Mouse (Mus musculus) frontal cortex, adult 2 months (tissue): ENCODE measurements around the gene Phf2. TPM values are rescaled to one million over a fixed set of nuclear protein-coding genes. Genes with fewer than 3 reads are reported as not detected.

Source experiments
- DNase-seq, 2 experiments: peaks; one replicate each; pipeline ENCODE4 v3.0.0; 2022; ENCODE audit warnings: low spot score in 1 of 2; ENCODE audit errors: extremely low spot score in 1 of 2
- polyA plus RNA-seq: library from polyadenylated mRNA; depleted of rRNA; stranded (reverse); fragments of >200 nt; gene quantifications from 2 replicates; pipeline ENCODE4 v1.2.3, GENCODE M21; 2012

Phf2 gene
- polyA plus RNA-seq, 1 experiment, result 25.1 TPM

DNA sequence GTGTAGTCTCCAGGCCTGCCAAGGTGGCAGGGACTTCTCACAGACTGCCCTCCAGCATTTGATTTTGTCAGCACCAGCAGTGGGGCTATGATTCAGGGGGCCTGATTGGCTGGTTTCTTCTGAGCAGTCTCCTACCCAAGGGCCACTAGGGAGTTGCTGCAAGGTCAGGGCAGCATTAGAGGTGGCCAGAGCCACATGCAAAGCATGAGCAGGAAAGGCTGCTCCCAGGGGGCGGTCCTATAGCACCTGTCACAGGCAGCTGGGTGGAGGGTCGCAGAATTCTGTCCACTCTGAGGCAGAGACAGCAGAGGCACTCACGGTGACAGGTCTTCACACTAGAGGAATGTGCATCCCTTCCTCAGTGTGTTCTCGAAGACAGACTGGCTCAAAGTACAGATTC, 12.1 kb downstream of the Phf2 start:
- no peak for DNase-seq

DNA sequence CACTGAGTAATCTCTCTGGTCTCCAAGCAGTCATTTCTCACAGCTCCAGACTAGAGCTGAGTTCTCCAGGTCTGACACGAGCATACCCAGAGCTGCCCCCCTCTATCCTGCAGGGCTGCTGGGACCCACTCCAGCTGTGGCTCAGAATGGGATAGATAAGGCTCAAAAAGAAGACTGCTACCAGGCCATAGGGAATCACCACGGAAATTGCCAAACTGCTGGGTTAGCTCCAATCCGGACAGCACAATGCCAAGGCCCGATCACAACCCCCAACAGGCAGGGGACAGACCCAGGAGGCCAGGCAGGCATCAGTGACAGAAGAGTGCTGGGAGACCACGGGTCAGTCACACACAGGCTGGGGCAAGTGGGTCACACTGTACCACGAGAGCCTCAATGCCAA, 12.9 kb downstream of the Phf2 start:
- no peak for DNase-seq

GRCm38 (mm10) chr13:48857246-48857932, 13.5 kb downstream of the Phf2 start:
- no peak for DNase-seq

DNA sequence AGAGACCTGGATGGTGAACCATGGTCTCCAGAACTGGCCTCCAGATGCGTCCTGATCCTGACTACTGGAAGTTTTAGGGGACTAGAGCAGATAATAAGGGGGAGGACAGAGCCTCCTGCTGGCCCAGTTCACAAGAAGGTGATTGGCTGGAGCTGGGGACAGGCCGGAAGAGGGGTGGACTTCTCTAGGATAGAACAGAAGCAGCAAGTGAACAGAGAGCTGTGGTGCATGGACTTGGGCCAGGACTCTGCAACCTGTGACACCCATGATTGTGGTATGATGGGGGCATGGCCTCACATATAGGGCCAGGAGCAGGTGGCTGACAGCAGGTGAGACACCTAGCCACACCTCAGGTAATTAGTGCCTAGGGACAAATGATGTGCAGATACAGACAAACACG, 17.0 kb downstream of the Phf2 start:
- DNase-seq, result no peak

- DNase-seq, result no peak
These were observed 17.4 kb downstream of the Phf2 start for GRCm38 (mm10) chr13:48853475-48853874.

DNA sequence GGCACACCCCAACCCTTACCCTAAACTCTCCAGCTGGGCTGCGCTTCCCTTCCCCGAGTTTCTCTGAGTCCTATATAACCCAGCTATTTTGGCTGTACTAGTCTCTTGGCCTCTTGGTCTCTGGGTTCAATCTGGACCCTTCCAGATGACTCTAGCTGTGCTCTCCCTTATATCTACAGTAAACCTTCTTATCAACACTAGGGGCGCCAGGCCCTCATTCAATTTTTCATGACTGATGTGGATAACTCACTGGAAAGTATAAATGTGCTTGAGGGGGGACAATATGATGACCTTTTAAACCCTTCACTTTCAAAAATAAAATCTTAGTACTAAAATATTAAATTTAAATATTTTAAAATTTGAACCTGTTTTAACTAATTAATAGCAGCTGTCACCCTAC, 18.1 kb downstream of the Phf2 start:
- no peak for DNase-seq

- no peak for DNase-seq
These were observed 19.2 kb downstream of the Phf2 start for GRCm38 (mm10) chr13:48851719-48852118.

DNA sequence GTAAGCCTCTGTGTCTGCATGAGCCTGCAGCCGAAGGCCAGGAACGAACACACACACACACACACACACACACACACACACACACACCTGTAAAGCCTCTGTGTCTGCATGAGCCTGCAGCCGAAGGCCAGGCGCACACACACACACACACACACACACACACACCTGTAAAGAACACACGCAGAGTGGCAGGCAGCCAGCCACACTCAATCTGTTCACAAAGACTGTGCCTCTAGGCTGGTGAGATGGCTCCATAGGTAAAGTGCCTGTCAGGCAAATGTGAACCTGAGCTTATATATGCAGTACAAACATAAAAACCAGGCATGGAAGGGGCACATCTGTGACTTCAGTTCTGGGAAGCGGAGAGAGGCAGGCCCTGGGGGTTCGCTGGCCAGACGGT, 20.1 kb downstream of the Phf2 start:
- no peak for DNase-seq

DNA sequence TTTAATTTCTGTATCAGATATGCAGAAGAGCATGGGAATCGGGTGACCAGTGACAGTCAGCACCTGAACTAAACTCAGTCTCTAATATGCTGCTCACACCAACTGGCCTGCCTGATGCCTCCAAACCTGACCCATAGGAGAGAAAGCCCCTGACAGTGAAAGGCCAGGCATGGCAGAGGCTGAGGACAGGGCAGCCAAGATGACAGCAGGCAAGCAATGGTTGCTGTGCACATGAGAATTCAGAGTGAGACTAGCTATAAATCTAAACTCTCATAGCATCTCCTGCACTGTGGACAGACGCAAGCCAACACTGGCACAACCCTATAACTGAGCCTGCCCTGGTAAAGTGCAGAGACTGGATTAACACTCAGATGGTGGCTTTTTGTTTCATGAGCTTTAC, 20.6 kb downstream of the Phf2 start:
- no peak for DNase-seq

- no peak for DNase-seq
These were observed 21.8 kb downstream of the Phf2 start for GRCm38 (mm10) chr13:48849155-48849554.

GRCm38 (mm10) chr13:48845308-48845707, 25.6 kb downstream of the Phf2 start:
- DNase-seq, result no peak

DNA sequence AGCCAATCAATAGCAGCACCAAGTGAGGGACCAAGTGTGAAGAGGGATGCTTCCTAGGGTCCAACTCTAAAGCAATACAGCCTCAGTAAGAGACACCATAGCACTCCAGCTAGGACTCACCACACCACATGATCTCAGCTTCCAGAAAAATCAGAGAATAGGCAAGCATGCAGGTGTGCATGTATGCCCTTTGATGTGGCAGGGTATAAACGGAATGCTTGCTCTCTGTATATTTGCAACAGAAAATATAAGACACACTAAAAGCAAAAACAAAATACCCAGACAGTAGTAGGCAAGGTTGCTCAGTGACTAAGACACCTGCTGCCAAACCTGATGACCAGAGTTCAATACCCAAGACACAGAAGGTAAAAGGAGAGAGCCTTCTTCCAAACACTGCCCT, 27.4 kb downstream of the Phf2 start:
- no peak for DNase-seq

DNA sequence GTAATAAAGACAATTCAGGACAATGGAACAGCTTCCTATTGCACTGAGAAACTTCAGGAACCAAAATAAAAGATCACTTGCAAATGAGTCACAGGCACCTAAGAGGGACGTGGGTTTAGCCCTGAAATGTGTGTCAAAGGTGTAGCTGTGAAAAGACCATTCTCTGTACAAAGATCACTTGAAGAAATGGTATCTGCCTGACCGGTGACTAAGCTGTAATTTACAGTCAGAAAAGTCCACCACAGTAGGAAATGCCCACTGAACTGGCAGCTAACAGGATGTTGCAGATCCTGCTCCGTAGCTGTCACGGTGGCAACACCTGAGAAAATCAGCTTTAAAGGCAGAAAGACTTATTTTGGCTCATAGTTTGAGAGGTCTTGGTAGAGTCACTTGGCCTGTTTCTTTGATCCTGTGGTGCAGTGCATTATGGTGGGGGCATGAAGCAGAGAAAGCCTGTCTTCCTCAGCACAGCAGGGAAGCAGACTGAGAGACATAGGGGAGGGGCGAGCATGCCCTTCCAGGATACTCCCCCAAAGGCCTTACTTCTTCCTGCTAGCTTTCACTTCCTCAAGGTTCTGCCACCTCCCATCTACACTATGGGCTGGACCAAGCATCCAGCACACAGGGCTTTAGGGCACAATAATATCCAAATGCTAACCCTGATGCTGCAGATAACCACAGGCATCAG, 28.9 kb downstream of the Phf2 start:
- DNase-seq, result no peak

DNA sequence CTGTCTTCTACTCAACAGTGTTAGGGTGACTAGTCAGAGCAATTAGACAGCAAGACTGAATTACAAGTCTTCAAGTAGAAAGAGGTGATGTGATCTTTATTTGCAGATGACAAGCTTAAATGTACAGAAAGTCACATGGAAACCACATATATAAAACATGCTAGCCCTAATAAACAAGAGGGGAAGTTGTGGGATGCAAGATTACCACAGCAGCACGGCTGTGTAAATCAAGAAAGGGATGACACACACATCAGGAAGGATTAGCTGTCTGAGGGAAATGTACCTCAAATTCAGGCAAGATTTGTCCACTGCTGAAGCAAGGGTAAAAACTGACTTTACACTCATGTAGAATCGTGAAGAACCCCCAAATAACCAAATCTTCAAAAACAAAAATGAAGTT, 32.6 kb downstream of the Phf2 start:
- DNase-seq, result no peak

- DNase-seq, result no peak
These were observed 33.4 kb downstream of the Phf2 start for GRCm38 (mm10) chr13:48837537-48837936.

DNA sequence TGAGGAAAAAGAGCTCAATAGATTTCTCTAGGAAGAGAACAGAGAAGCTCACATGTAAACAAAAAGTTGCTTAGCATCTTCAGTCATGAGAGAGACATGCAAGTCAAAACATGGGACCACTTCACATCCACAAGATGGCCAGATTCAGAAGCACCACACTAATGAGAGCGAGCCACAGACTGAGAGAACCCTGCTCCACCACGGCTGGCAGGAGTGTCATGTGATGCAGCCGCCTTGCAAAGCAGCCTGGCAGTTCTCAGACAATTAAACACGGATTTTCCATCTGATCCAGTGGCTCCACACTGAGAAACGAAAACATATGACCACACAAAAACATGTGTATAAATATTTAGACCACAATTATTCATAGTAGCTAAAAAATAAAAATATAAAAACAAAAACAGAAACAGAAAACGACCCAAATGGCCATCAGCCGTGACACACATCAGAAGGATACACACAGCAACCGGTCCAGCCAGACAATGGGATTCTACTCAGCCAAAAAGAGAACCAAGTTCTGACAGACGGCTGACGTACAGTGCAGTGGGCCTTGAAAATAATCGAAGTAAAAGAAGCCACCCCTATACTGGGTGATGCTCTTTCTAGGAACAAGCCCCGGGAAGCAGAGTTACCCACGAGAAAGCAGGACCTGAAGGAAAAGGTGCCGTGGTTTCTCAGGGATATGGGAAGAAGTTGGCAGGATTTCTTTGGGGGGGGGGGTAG, 40.2 kb downstream of the Phf2 start:
- DNase-seq, result no peak

DNA sequence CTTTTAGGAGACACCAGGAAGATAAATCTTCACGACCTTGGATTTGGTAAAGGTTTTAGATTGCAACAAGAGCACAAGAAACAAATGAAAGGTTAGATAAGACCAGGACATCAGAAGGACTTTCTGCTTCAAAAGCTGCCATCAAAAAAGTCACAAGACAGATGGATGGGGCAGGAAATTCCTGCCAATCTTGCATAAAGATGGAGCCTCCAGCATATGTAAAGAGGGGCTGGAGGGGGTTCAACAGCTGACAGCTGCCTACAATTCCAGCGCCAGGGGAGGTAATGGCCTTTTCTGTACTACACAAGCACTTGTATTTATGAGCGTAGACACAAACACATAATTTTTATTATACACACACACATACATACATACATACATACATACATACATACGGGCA, 41.1 kb downstream of the Phf2 start:
- DNase-seq, result no peak

DNA sequence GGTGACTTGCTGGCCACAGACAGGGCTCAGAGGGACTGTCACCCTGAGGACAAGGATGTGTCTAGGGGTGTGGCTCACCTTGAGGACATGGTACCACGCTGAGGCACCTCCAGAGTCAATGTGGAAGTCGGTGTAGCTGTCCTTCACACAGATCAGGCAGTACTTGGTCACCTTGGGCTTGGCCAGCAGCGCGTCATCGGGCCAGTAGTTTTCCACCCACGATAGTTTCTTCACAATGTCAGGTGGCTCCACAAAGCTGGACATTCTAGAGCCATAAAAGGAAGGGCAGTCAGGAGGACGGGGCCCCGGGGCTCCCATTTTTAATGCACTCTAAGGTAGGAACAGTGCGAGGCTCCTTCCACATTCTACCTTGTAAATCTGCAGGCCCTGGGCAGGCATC, 48.0 kb downstream of the Phf2 start:
- no peak for DNase-seq

DNA sequence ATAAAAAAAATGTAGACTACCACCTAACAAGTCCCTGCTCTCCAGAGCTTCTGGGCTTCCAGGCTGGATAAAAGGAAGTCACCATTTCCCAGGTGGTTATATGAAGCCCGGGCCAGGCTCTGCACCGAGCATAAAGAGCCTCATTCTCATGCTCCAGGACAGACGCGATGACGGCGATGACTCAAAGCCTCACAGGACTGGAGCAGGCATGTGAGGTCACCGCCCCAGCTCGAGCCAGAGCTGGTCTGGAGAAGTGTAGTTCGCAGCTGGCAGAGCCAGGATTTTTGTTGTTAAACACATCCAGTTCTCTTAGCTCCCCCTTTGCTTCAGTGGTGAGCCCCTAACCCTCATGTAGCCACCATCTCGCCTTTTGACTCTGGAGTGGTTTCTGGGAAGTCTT, 48.6 kb downstream of the Phf2 start:
- no peak for DNase-seq

GRCm38 (mm10) chr13:48819131-48819530, 51.8 kb downstream of the Phf2 start:
- DNase-seq, result no peak

DNA sequence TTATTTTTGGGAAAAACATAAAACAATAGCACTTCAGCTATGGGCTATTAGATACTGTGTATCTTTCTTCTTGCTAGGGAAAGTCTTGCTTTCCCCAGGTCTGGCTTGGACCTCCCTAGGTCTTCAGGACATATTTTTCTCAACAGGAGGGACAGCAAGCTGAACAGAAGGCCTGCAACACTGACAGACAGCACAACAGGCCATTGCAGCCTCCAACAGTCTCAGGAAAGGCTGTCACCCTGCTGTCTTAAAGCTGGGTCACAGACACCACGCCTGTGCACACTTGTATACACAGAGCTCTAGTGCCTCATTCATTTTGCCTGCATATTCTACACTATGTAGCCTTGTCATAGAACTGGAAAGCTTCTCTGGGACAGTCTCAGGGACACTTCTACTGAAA, 56.5 kb downstream of the Phf2 start:
- no peak for DNase-seq

DNA sequence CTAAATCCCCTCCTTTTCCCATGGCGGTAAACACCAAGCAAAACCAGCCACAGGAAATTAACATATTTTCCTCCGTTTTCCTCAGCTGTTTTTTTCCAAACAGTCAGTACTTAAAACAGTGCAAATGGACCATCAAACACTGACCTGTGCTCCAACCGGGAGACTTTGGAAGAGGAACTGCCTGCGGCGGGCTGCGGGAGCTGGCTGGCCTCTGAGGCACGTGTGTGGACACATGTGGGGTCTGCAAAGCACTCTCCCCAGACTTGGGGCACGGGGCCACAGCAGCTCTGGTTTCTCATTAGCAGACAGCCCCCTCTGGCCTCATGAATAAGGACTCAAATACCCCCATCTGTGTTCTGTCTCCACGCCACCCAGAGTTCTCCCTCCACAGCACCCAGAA, 59.9 kb downstream of the Phf2 start:
- no peak for DNase-seq
